Mouse (Mus musculus) liver, postnatal 0 days (tissue): ENCODE data around the gene Kifc5b. TPM values are rescaled to one million over a fixed set of nuclear protein-coding genes. Genes with fewer than 3 reads are reported as not detected.
"Not testable (repeated sequence)": the region's sequence is repeated elsewhere in the genome, so short reads cannot be mapped to it uniquely, and the experiment has no call there.

ENCODE experiments used
- ATAC-seq: fragments of 200-750 bp; cut with Nextera tagmentation; 2 replicates; pipeline ENCODE4 v1.8.0; 2017; ENCODE audit warnings: mild to moderate bottlenecking, moderate library complexity
- DNase-seq: peaks from one replicate; pipeline ENCODE4 v3.0.0-alpha.2; 2016
- H3K27ac ChIP-seq: fragments of 300-500 bp; sonication (generic); 2 replicates; pipeline ENCODE4 v1.5.1; 2014; ENCODE audit warnings: antibody characterized with exemption, moderate library complexity, mild to moderate bottlenecking, low read depth
- H3K27me3 ChIP-seq: fragments of 300-500 bp; sonication (generic); 2 replicates; pipeline ENCODE4 v1.6.1; 2014; ENCODE audit warnings: low read length, control low read depth, mixed read lengths; ENCODE audit not compliant: insufficient read depth
- H3K36me3 ChIP-seq: fragments of 300-500 bp; sonication (generic); replicated peaks from 2 replicates; pipeline ENCODE4 v1.6.1; 2014; ENCODE audit warnings: mild to moderate bottlenecking, control low read depth, low read length, moderate library complexity, mixed read lengths; ENCODE audit not compliant: insufficient read depth
- H3K4me1 ChIP-seq: fragments of 300-500 bp; sonication (generic); 2 replicates; pipeline ENCODE4 v1.6.1; 2014; ENCODE audit warnings: antibody characterized with exemption, mild to moderate bottlenecking, control low read depth; ENCODE audit not compliant: insufficient read depth
- H3K4me2 ChIP-seq: fragments of 300-500 bp; sonication (generic); 2 replicates; pipeline ENCODE4 v1.6.1; 2014; ENCODE audit warnings: low read depth, mild to moderate bottlenecking, low read length, moderate library complexity, mixed read lengths
- H3K4me3 ChIP-seq: fragments of 300-500 bp; sonication (generic); 2 replicates; pipeline ENCODE4 v1.5.1; 2014; ENCODE audit warnings: low read depth, low read length
- H3K9ac ChIP-seq: fragments of 300-500 bp; sonication (generic); replicated peaks from 2 replicates; pipeline ENCODE4 v1.6.1; 2014; ENCODE audit warnings: mild to moderate bottlenecking, moderate library complexity
- H3K9me3 ChIP-seq: fragments of 300-500 bp; sonication (generic); 2 replicates; pipeline ENCODE4 v1.6.1; 2016; ENCODE audit warnings: mild to moderate bottlenecking, control low read depth, low read length, mixed read lengths
- CTCF ChIP-seq: sonication (generic); IDR thresholded peaks from 2 replicates; pipeline ENCODE4 v1.5.1; 2016; ENCODE audit warnings: antibody characterized with exemption, low read depth
- EP300 ChIP-seq: IDR thresholded peaks from 2 replicates; pipeline ENCODE4 v1.6.1; 2016; ENCODE audit warnings: antibody characterized with exemption, low read depth, mild to moderate bottlenecking
- WGBS: fragments of 180-500 bp; shearing (Covaris S2); extraction: QIAGEN DNeasy Blood & Tissue Kit; methylation state at CpG from one replicate; pipeline ENCODE4 v1.1.7; 2014; ENCODE audit not compliant: insufficient replicate concordance; 5-methylcytosine and 5-hydroxymethylcytosine counted together
- polyA plus RNA-seq: library from polyadenylated mRNA; unstranded; fragments of >200 nt; fragmentation: Nextera tagmentation; extraction: Ambion mirVana; gene quantifications from 2 replicates; pipeline ENCODE4 v1.2.1, GENCODE M21; 2015

Kifc5b gene
- polyA plus RNA-seq, 1 experiment from 2014 or later = 2.7 TPM

- DNase-seq (no peak), ATAC-seq (no peak)
- no peak overlapping the region for H3K4me3 ChIP-seq
- no peak overlapping the region for H3K9ac ChIP-seq
- no peaks in the 10 kb centered on the region for H3K4me1 ChIP-seq
- no peak overlapping the region for H3K27ac ChIP-seq
- TF ChIP-seq CTCF (no peak), EP300 (no peak)
- no peak overlapping the region for H3K4me2 ChIP-seq
- 43% methylated on average over 1 of the region's 1 CpGs for WGBS
- H3K36me3 ChIP-seq = no peaks in the 10 kb centered on the region
- no peaks in the 10 kb centered on the region for H3K9me3 ChIP-seq
- no peaks in the 10 kb centered on the region for H3K27me3 ChIP-seq
These were observed 1.6 kb upstream of the Kifc5b start for GRCm38 (mm10) chr17:26915248-26915647.

- not testable (repeated sequence) for H3K4me1 ChIP-seq, DNase-seq, H3K9me3 ChIP-seq, H3K27me3 ChIP-seq, ATAC-seq, H3K36me3 ChIP-seq
- WGBS = 1% methylated on average over 12 of the region's 12 CpGs
- H3K27ac ChIP-seq = peak overlapping the region; percentile 55; the same call in 1 of the 2 replicates
- H3K4me2 ChIP-seq = peak overlapping the region; percentile 72
- peak overlapping the region; percentile 86 for H3K4me3 ChIP-seq
- peak overlapping the region; percentile 85 for H3K9ac ChIP-seq
These were observed 669 bp downstream of the Kifc5b start for GRCm38 (mm10) chr17:26917560-26917959.

GRCm38 (mm10) chr17:26918343-26918742 lies 1.5 kb downstream of the Kifc5b start:
- Histone ChIP-seq H3K4me3 (peak overlapping the region; percentile 86), H3K36me3 (peaks cover 9% of the 10 kb centered on the region; the same call in 1 of the 2 replicates), H3K4me1 (no peaks in the 10 kb centered on the region), H3K4me2 (peak overlapping the region; percentile 72), H3K27me3 (no peaks in the 10 kb centered on the region), H3K9me3 (no peaks in the 10 kb centered on the region), H3K27ac (no peak overlapping the region), H3K9ac (peak overlapping the region; percentile 46; the same call in 1 of the 2 replicates)
- ATAC-seq (no peak), DNase-seq (no peak)
- 71% methylated on average over 2 of the region's 2 CpGs for WGBS
- no peak for TF ChIP-seq EP300
- no peak for TF ChIP-seq CTCF

GRCm38 (mm10) chr17:26919516-26919915 lies 2.6 kb downstream of the Kifc5b start:
- not testable (repeated sequence) for ATAC-seq, H3K27ac ChIP-seq, H3K9me3 ChIP-seq, H3K27me3 ChIP-seq, DNase-seq, H3K4me3 ChIP-seq, H3K4me2 ChIP-seq, H3K36me3 ChIP-seq, H3K9ac ChIP-seq, H3K4me1 ChIP-seq
- WGBS = 59% methylated on average over 2 of the region's 2 CpGs

GRCm38 (mm10) chr17:26922368-26922767 lies 5.5 kb downstream of the Kifc5b start:
- H3K4me1 ChIP-seq, H3K4me3 ChIP-seq, H3K27ac ChIP-seq, H3K9me3 ChIP-seq, H3K9ac ChIP-seq, ATAC-seq, H3K27me3 ChIP-seq, DNase-seq, H3K4me2 ChIP-seq: not testable (repeated sequence)
- peaks cover 11% of the 10 kb centered on the region; the same call in 1 of the 2 replicates for H3K36me3 ChIP-seq
- WGBS = 92% methylated on average over 5 of the region's 6 CpGs

GRCm38 (mm10) chr17:26925414-26925813 lies 8.5 kb downstream of the Kifc5b start:
- 91% methylated on average over 9 of the region's 9 CpGs for WGBS
- H3K27ac ChIP-seq, H3K9me3 ChIP-seq, H3K4me2 ChIP-seq, H3K4me3 ChIP-seq, H3K4me1 ChIP-seq, DNase-seq, H3K9ac ChIP-seq, H3K27me3 ChIP-seq, ATAC-seq: not testable (repeated sequence)
- H3K36me3 ChIP-seq = peaks cover 18% of the 10 kb centered on the region

GRCm38 (mm10) chr17:26931795-26932194 lies 14.9 kb downstream of the Kifc5b start:
- H3K4me2 ChIP-seq, H3K4me3 ChIP-seq, H3K27me3 ChIP-seq, H3K9ac ChIP-seq, H3K27ac ChIP-seq, H3K9me3 ChIP-seq, ATAC-seq: not testable (repeated sequence)
- WGBS = 64% methylated on average over 7 of the region's 7 CpGs
- peak; percentile 66 for DNase-seq
- peaks cover 17% of the 10 kb centered on the region for H3K4me1 ChIP-seq
- TF ChIP-seq CTCF = peak; percentile 71
- peaks cover 22% of the 10 kb centered on the region for H3K36me3 ChIP-seq
